Mouse (Mus musculus): ENCODE results near the gene Myo6. TPM values are rescaled to one million over a fixed set of nuclear protein-coding genes. Genes with fewer than 3 reads are reported as not detected.
"Not testable (repeated sequence)": the region's sequence is repeated elsewhere in the genome, so short reads cannot be mapped to it uniquely, and the experiment has no call there.

Myo6 gene
- polyA plus RNA-seq, 1 experiment from 2014 or later = 63.8 TPM

GRCm38 (mm10) chr9:80313610-80314009 is 148.8 kb downstream of the Myo6 start:
- ATAC-seq (replicated peaks; ENCODE audit: low FRiP score, low TSS enrichment, low read depth) = peak; percentile 85
- 69% methylated on average over 5 of the region's 5 CpGs for WGBS

GRCm38 (mm10) chr9:80315922-80316321 is 151.1 kb downstream of the Myo6 start:
- Histone ChIP-seq H3K27me3 (replicated peaks; ENCODE audit: control insufficient read depth, insufficient read depth, low read length) (no peaks in the 10 kb centered on the region), H3K9me3 (ENCODE audit: control insufficient read depth, low read length) (no peaks in the 10 kb centered on the region), H3K36me3 (ENCODE audit: control insufficient read depth, insufficient read depth, low read length) (peaks cover 4% of the 10 kb centered on the region; the same call in 1 of the 2 replicates), H3K4me2 (ENCODE audit: low read length) (no peak overlapping the region), H3K4me3 (ENCODE audit: low read depth, low read length) (no peak overlapping the region), H3K4me1 (replicated peaks; ENCODE audit: control insufficient read depth, insufficient read depth, low read length) (no peaks in the 10 kb centered on the region), H3K9ac (ENCODE audit: low read length) (no peak overlapping the region), H3K27ac (ENCODE audit: low read depth) (no peak overlapping the region)
- 95% methylated on average over 6 of the region's 6 CpGs for WGBS
- DNase-seq (ENCODE audit: low spot score) (no peak), ATAC-seq (replicated peaks; ENCODE audit: low FRiP score, low TSS enrichment, low read depth) (no peak)

More at GRCm38 (mm10) chr9:80313610-80314009, 148.8 kb downstream of the Myo6 start:
- Histone ChIP-seq H3K36me3 (ENCODE audit: control insufficient read depth, insufficient read depth, low read length) (peaks cover 24% of the 10 kb centered on the region), H3K9me3 (ENCODE audit: control insufficient read depth, low read length) (no peaks in the 10 kb centered on the region), H3K9ac (ENCODE audit: low read length) (no peak overlapping the region), H3K4me1 (replicated peaks; ENCODE audit: control insufficient read depth, insufficient read depth, low read length) (no peaks in the 10 kb centered on the region), H3K27ac (ENCODE audit: low read depth) (no peak overlapping the region), H3K27me3 (replicated peaks; ENCODE audit: control insufficient read depth, insufficient read depth, low read length) (no peaks in the 10 kb centered on the region), H3K4me3 (ENCODE audit: low read depth, low read length) (no peak overlapping the region), H3K4me2 (ENCODE audit: low read length) (no peak overlapping the region)
- no peak for DNase-seq (ENCODE audit: low spot score)

GRCm38 (mm10) chr9:80318027-80318426 is 153.2 kb downstream of the Myo6 start:
- H3K36me3 ChIP-seq (ENCODE audit: control insufficient read depth, insufficient read depth, low read length) = no peaks in the 10 kb centered on the region
- no peaks in the 10 kb centered on the region for H3K9me3 ChIP-seq (ENCODE audit: control insufficient read depth, low read length)
- 83% methylated on average over 6 of the region's 6 CpGs for WGBS
- H3K4me2 ChIP-seq (ENCODE audit: low read length) = no peak overlapping the region
- H3K27ac ChIP-seq (ENCODE audit: low read depth) = no peak overlapping the region
- H3K27me3 ChIP-seq (replicated peaks; ENCODE audit: control insufficient read depth, insufficient read depth, low read length) = no peaks in the 10 kb centered on the region
- no peak overlapping the region for H3K9ac ChIP-seq (ENCODE audit: low read length)
- ATAC-seq (replicated peaks; ENCODE audit: low FRiP score, low TSS enrichment, low read depth) = no peak
- DNase-seq (ENCODE audit: low spot score) = no peak
- H3K4me1 ChIP-seq (replicated peaks; ENCODE audit: control insufficient read depth, insufficient read depth, low read length) = no peaks in the 10 kb centered on the region
- no peak overlapping the region for H3K4me3 ChIP-seq (ENCODE audit: low read depth, low read length)

GRCm38 (mm10) chr9:80321051-80321887 is 156.4 kb downstream of the Myo6 start:
- ATAC-seq (replicated peaks; ENCODE audit: low FRiP score, low TSS enrichment, low read depth); H3K36me3 ChIP-seq (ENCODE audit: control insufficient read depth, insufficient read depth, low read length); H3K27ac ChIP-seq (ENCODE audit: low read depth); H3K4me1 ChIP-seq (replicated peaks; ENCODE audit: control insufficient read depth, insufficient read depth, low read length); H3K27me3 ChIP-seq (replicated peaks; ENCODE audit: control insufficient read depth, insufficient read depth, low read length); H3K4me3 ChIP-seq (ENCODE audit: low read depth, low read length); H3K9me3 ChIP-seq (ENCODE audit: control insufficient read depth, low read length); H3K9ac ChIP-seq (ENCODE audit: low read length); H3K4me2 ChIP-seq (ENCODE audit: low read length): not testable (repeated sequence)
- WGBS = 91% methylated on average over 2 of the region's 2 CpGs
- DNase-seq (ENCODE audit: low spot score) = peak; percentile 35

- WGBS = 22% methylated on average over 14 of the region's 14 CpGs
- H3K9ac ChIP-seq (ENCODE audit: low read length) = no peak overlapping the region
- peak; percentile 47; the same call in 1 of the 2 replicates for ATAC-seq (replicated peaks; ENCODE audit: low FRiP score, low TSS enrichment, low read depth)
Observed at GRCm38 (mm10) chr9:80332153-80332552, 167.3 kb downstream of the Myo6 start.

GRCm38 (mm10) chr9:80333466-80333865 is 168.6 kb downstream of the Myo6 start:
- H3K9me3 ChIP-seq (ENCODE audit: control insufficient read depth, low read length) = no peaks in the 10 kb centered on the region
- H3K36me3 ChIP-seq (ENCODE audit: control insufficient read depth, insufficient read depth, low read length) = no peaks in the 10 kb centered on the region
- ATAC-seq (replicated peaks; ENCODE audit: low FRiP score, low TSS enrichment, low read depth) (no peak), DNase-seq (ENCODE audit: low spot score) (no peak)
- H3K27ac ChIP-seq (ENCODE audit: low read depth) = no peak overlapping the region
- no peaks in the 10 kb centered on the region for H3K27me3 ChIP-seq (replicated peaks; ENCODE audit: control insufficient read depth, insufficient read depth, low read length)
- no peak overlapping the region for H3K4me3 ChIP-seq (ENCODE audit: low read depth, low read length)
- no peak overlapping the region for H3K9ac ChIP-seq (ENCODE audit: low read length)
- WGBS = 39% methylated on average over 8 of the region's 8 CpGs
- H3K4me2 ChIP-seq (ENCODE audit: low read length) = no peak overlapping the region; the same call in 1 of the 2 replicates
- peaks cover 4% of the 10 kb centered on the region; the same call in 1 of the 2 replicates for H3K4me1 ChIP-seq (replicated peaks; ENCODE audit: control insufficient read depth, insufficient read depth, low read length)

More at GRCm38 (mm10) chr9:80332153-80332552, 167.3 kb downstream of the Myo6 start:
- Histone ChIP-seq H3K27ac (ENCODE audit: low read depth) (no peak overlapping the region), H3K4me2 (ENCODE audit: low read length) (peak overlapping the region; percentile 54), H3K4me1 (replicated peaks; ENCODE audit: control insufficient read depth, insufficient read depth, low read length) (peaks cover 4% of the 10 kb centered on the region; the same call in 1 of the 2 replicates), H3K4me3 (ENCODE audit: low read depth, low read length) (peak overlapping the region; percentile 13; the same call in 1 of the 2 replicates), H3K9me3 (ENCODE audit: control insufficient read depth, low read length) (no peaks in the 10 kb centered on the region), H3K27me3 (replicated peaks; ENCODE audit: control insufficient read depth, insufficient read depth, low read length) (no peaks in the 10 kb centered on the region), H3K36me3 (ENCODE audit: control insufficient read depth, insufficient read depth, low read length) (no peaks in the 10 kb centered on the region)
- DNase-seq (ENCODE audit: low spot score) = peak; percentile 69

- no peaks in the 10 kb centered on the region for H3K36me3 ChIP-seq (ENCODE audit: control insufficient read depth, insufficient read depth, low read length)
- H3K4me3 ChIP-seq (ENCODE audit: low read depth, low read length) = no peak overlapping the region
- H3K9me3 ChIP-seq (ENCODE audit: control insufficient read depth, low read length) = no peaks in the 10 kb centered on the region
- 61% methylated on average over 14 of the region's 14 CpGs for whole genome bisulfite sequencing
- no peaks in the 10 kb centered on the region for H3K27me3 ChIP-seq (replicated peaks; ENCODE audit: control insufficient read depth, insufficient read depth, low read length)
- DNase-seq (ENCODE audit: low spot score) (no peak), ATAC-seq (replicated peaks; ENCODE audit: low FRiP score, low TSS enrichment, low read depth) (no peak)
- H3K4me2 ChIP-seq (ENCODE audit: low read length) = no peak overlapping the region; the same call in 1 of the 2 replicates
- no peak overlapping the region for H3K27ac ChIP-seq (ENCODE audit: low read depth)
- no peak overlapping the region for H3K9ac ChIP-seq (ENCODE audit: low read length)
- H3K4me1 ChIP-seq (replicated peaks; ENCODE audit: control insufficient read depth, insufficient read depth, low read length) = peaks cover 4% of the 10 kb centered on the region; the same call in 1 of the 2 replicates
Observed at GRCm38 (mm10) chr9:80333998-80334605, 169.3 kb downstream of the Myo6 start.

GRCm38 (mm10) chr9:80335660-80336357 is 171.0 kb downstream of the Myo6 start:
- DNase-seq (ENCODE audit: low spot score) = no peak
- WGBS = 59% methylated on average over 13 of the region's 13 CpGs
- Histone ChIP-seq H3K4me1 (replicated peaks; ENCODE audit: control insufficient read depth, insufficient read depth, low read length) (peaks cover 4% of the 10 kb centered on the region; the same call in 1 of the 2 replicates), H3K9me3 (ENCODE audit: control insufficient read depth, low read length) (no peaks in the 10 kb centered on the region), H3K27me3 (replicated peaks; ENCODE audit: control insufficient read depth, insufficient read depth, low read length) (no peaks in the 10 kb centered on the region), H3K4me2 (ENCODE audit: low read length) (no peak overlapping the region), H3K27ac (ENCODE audit: low read depth) (no peak overlapping the region), H3K9ac (ENCODE audit: low read length) (no peak overlapping the region), H3K4me3 (ENCODE audit: low read depth, low read length) (no peak overlapping the region), H3K36me3 (ENCODE audit: control insufficient read depth, insufficient read depth, low read length) (no peaks in the 10 kb centered on the region)
- ATAC-seq (replicated peaks; ENCODE audit: low FRiP score, low TSS enrichment, low read depth) = no peak; the same call in 1 of the 2 replicates

All from intestine, embryonic 14.5 days (tissue).